Mouse (Mus musculus) natural killer cell, adult 2 months (primary cell): ENCODE measurements around the gene Hk2.

Experiments used
- DNase-seq, 2 experiments: peaks; one replicate each; pipeline ENCODE4 v3.0.0; 2022; ENCODE audit warnings: low spot score in 2 of 2

The Hk2 gene

GRCm38 (mm10) chr6:82770286-82770685, 4.0 kb downstream of the Hk2 start:
- DNase-seq, result no peak

- no peak for DNase-seq
Observed at GRCm38 (mm10) chr6:82769704-82770103, 4.5 kb downstream of the Hk2 start.

GRCm38 (mm10) chr6:82767734-82768586, 6.3 kb downstream of the Hk2 start:
- no peak for DNase-seq

- DNase-seq, result no peak
Observed at GRCm38 (mm10) chr6:82766636-82767035, 7.6 kb downstream of the Hk2 start.

GRCm38 (mm10) chr6:82765261-82765660, 9.0 kb downstream of the Hk2 start:
- no peak for DNase-seq

- DNase-seq, result no peak
Observed at GRCm38 (mm10) chr6:82763871-82764503, 10.3 kb downstream of the Hk2 start.

GRCm38 (mm10) chr6:82762728-82763127, 11.5 kb downstream of the Hk2 start:
- DNase-seq, result no peak

- DNase-seq, result no peak
Observed at GRCm38 (mm10) chr6:82760749-82761357, 13.4 kb downstream of the Hk2 start.

GRCm38 (mm10) chr6:82759241-82759640, 15.0 kb downstream of the Hk2 start:
- DNase-seq, result no peak

GRCm38 (mm10) chr6:82756799-82757210, 17.4 kb downstream of the Hk2 start:
- DNase-seq, result no peak

- no peak for DNase-seq
Observed at GRCm38 (mm10) chr6:82756216-82756615, 18.0 kb downstream of the Hk2 start.

- DNase-seq, result no peak
Observed at GRCm38 (mm10) chr6:82755338-82755737, 18.9 kb downstream of the Hk2 start.

- no peak for DNase-seq
Observed at GRCm38 (mm10) chr6:82754769-82755168, 19.5 kb downstream of the Hk2 start.

GRCm38 (mm10) chr6:82753638-82754361, 20.5 kb downstream of the Hk2 start:
- DNase-seq, result no peak

GRCm38 (mm10) chr6:82753061-82753460, 21.2 kb downstream of the Hk2 start:
- DNase-seq, result no peak

- no peak for DNase-seq
Observed at GRCm38 (mm10) chr6:82751791-82752190, 22.5 kb downstream of the Hk2 start.

GRCm38 (mm10) chr6:82751031-82751430, 23.2 kb downstream of the Hk2 start:
- no peak for DNase-seq

- DNase-seq, result no peak
Observed at GRCm38 (mm10) chr6:82750063-82750462, 24.2 kb downstream of the Hk2 start.

- no peak for DNase-seq
Observed at GRCm38 (mm10) chr6:82748106-82748672, 26.1 kb downstream of the Hk2 start.

- DNase-seq, result no peak
Observed at GRCm38 (mm10) chr6:82747085-82747484, 27.2 kb downstream of the Hk2 start.

- DNase-seq, result no peak
Observed at GRCm38 (mm10) chr6:82744553-82744952, 29.7 kb downstream of the Hk2 start.

GRCm38 (mm10) chr6:82741518-82741880, 32.8 kb downstream of the Hk2 start:
- no peak for DNase-seq
